Mouse (Mus musculus) spleen, adult 18-20 months (tissue): ENCODE results near the gene Apba1.

Experiments
- DNase-seq, 2 experiments: peaks; one replicate each; pipeline ENCODE4 v3.0.0; 2022; ENCODE audit warnings: mixed read lengths in 2 of 2

The Apba1 gene

GRCm38 (mm10) chr19:23879862-23880261, 121.2 kb downstream of the Apba1 start:
- no peak for DNase-seq

DNA sequence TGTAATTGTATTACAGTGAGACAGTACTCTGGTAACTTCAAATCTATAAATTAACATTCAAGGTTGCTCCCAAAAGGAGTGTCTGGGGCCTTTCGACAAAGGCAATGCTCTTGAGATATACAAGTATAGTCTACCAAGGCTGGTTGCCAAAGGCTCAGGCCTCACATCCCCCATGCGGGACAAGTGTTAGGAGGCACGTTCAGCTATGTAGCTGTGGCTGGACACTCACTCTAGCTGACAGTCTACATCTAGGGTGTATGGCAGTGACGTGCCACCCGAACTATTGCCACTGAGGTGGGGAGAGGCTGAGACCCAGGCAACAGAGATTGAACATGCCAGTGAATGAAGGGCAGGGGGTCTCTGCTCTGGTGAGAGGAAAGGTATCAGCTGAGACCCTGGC, 127.5 kb downstream of the Apba1 start:
- DNase-seq: no peak

GRCm38 (mm10) chr19:23891421-23891820, 132.7 kb downstream of the Apba1 start:
- DNase-seq: no peak

- DNase-seq: no peak
These were observed 133.9 kb downstream of the Apba1 start for GRCm38 (mm10) chr19:23892633-23893032.

DNA sequence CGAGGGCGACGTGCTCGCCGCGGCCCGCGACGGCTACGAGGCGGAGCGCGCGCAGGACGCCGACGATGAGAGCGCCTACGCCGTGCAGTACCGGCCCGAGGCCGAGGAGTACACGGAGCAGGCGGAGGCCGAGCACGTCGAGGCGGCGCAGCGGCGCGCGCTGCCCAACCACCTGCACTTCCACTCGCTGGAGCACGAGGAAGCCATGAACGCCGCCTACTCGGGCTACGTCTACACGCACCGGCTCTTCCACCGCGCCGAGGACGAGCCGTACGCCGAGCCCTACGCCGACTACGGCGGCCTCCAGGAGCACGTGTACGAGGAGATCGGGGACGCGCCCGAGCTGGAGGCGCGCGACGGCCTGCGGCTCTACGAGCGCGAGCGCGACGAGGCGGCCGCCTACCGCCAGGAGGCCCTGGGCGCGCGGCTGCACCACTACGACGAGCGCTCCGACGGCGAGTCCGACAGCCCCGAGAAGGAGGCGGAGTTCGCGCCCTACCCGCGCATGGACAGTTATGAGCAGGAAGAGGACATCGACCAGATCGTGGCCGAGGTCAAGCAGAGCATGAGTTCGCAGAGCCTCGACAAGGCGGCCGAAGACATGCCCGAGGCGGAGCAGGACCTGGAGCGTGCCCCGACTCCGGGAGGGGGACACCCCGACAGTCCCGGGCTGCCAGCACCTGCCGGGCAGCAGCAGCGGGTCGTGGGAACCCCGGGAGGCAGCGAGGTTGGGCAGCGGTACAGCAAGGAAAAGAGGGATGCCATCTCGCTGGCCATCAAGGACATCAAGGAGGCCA, 134.6 kb downstream of the Apba1 start:
- no peak for DNase-seq

- DNase-seq: no peak
These were observed 135.3 kb downstream of the Apba1 start for GRCm38 (mm10) chr19:23893946-23894345.

DNA sequence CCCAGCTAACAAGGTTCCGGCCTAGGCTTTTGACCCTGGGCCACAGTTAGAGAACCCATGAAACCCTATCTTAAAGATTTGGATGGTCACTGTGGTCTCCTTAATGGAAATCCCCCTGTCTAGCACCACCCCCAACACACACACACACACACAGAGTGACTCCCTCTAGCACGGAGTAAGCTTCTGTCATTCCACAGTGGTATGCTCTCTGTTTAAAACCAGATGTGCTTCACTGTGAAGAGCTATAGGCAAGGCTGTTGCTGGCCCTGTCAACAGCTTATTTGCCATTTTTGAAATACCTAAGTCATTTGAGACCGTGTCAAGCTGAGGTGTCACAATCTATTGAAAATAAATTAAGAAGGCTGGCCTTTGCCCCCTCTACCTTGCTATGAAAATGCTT, 136.1 kb downstream of the Apba1 start:
- DNase-seq: no peak

GRCm38 (mm10) chr19:23896915-23897314, 138.2 kb downstream of the Apba1 start:
- DNase-seq: no peak

DNA sequence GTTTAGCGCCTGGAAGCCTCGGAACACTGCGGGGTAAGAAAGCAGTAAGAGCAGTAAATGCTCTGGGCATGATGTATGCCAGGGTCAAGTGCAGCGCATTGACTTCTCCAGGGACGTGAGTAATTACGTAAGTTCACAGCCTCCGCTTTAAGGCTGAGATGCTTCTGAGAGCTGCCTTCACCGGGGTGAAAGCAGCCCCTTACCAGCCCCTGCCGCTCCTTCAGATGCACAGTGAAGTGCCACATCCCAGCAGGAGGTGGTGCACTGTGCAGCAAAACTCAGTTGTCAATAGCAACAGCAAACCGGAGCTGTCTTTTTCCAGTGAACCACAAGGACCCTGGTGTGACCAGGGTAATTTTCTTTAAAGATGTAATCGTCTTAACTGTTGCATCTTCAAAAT, 139.8 kb downstream of the Apba1 start:
- no peak for DNase-seq

GRCm38 (mm10) chr19:23901177-23901576, 142.5 kb downstream of the Apba1 start:
- DNase-seq: peak in 1 of 2 experiments; percentile 21

- no peak for DNase-seq
These were observed 143.1 kb downstream of the Apba1 start for GRCm38 (mm10) chr19:23901768-23902167.

- DNase-seq: no peak
These were observed 144.4 kb downstream of the Apba1 start for GRCm38 (mm10) chr19:23903066-23903465.

GRCm38 (mm10) chr19:23904922-23905321, 146.2 kb downstream of the Apba1 start:
- DNase-seq: no peak

GRCm38 (mm10) chr19:23905772-23906171, 147.1 kb downstream of the Apba1 start:
- DNase-seq: no peak

DNA sequence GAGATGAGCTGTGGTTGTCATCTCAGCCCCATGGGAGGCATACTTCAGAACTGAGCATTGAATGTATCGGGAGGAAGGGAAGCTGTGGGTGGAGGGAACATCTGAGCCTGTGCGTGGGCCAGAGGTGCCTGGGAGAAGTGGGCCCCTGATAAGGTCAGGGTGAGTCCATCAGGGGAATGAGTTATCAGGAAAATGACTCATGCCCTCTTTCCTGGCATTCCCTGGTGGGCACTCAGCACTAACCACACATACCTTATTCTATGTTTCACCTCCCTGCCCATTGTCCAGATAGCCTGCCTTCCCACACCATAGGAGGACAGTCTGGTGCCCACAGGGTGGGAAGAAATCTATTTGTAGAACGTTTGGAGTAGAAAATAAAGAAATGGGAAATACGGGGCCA, 151.7 kb downstream of the Apba1 start:
- no peak for DNase-seq

DNA sequence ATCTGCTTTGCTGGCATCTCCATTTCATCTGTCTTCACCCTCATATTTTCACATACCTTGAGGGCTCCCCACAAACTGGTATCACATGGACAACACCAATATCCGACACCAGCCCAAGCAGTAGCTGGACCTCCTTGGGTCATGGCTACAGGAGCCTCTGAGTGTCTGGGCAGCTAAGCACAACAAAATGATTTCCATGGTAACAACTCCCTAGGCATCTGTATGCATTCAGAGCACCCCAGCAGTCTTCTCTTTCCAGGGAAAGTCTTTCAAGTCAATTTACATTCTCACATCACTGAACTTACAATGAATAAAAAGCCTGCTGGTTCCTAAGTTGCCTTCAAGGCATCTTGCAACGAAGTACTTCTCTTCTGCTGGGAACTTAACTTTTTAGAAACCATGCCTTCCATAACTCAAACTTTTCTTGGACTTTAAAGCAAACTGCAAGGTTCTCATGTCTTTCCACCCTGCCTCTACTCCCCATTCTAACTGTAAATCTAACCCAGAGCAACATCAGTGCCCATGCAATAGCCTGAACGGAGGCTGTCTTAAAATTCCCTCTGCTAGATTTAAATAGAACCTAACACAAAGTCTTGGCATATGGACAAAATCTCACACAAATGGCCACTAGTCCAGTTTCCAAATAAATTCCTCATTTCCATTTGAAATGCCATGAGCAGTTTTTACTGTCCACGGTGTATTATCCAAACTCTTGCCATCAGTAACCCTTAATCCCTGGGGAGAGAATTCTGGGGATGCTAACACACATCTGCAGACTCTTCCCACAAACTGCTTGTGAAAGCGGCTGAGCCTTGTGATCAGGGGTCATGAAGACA, 160.9 kb downstream of the Apba1 start:
- DNase-seq: no peak

- no peak for DNase-seq
These were observed 161.5 kb downstream of the Apba1 start for GRCm38 (mm10) chr19:23920220-23920544.

- no peak for DNase-seq
These were observed 163.9 kb downstream of the Apba1 start for GRCm38 (mm10) chr19:23922601-23923000.

DNA sequence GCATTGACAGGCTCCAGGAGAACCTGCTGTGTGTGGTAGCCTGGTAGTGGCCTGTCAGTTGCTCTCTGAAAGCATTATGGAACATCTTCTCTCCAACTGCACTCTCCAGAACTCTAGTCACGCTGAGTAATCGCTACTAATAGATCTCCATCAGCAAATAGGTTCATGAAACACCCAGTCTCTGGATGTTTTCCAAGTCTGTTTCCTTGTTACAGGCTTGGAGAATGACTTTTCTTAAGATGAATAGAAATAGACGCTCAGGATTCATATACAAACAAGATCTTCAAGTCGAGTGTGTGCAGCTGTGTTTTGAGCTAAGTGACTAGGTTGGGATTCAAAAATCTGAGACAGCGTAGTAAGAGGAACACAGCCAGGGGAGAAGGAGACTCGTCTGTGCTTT, 165.4 kb downstream of the Apba1 start:
- no peak for DNase-seq

- DNase-seq: no peak
These were observed 166.1 kb downstream of the Apba1 start for GRCm38 (mm10) chr19:23924791-23925190.

GRCm38 (mm10) chr19:23925541-23925940, 166.9 kb downstream of the Apba1 start:
- no peak for DNase-seq

- no peak for DNase-seq
These were observed 172.1 kb downstream of the Apba1 start for GRCm38 (mm10) chr19:23930826-23931225.

DNA sequence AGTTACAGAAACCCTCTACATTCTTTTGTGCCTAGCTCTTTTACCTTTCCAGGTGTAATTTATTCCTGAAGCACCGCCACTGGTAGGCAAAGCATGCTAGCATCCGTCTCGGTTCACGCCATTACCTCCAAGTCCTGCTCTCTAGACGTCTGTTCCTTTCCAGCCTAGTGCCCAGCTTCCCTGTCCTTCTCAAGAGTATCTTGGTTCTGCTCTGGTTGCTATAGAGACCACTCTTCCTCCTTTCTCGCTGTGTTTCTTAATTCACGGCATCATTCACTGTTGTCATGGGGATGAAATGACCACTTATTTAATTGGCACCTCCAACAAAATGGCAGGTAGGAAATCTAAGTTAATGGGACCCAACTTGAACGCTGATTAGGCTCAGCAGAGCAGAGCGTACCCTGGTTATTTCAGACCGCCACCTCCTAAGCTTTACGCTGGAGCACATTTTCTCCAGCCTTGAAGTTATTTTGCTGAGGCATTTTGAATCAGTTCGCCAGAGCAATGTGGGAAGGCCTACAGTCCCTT, 182.8 kb downstream of the Apba1 start:
- DNase-seq: no peak

GRCm38 (mm10) chr19:23942886-23943285, 184.2 kb downstream of the Apba1 start:
- DNase-seq: no peak
